Mouse (Mus musculus): ENCODE results near the gene Phyhipl.

Gene Phyhipl

GRCm38 (mm10) chr10:70631142-70631541 is 24.6 kb downstream of the Phyhipl start:
- DNase-seq = no peak

DNA sequence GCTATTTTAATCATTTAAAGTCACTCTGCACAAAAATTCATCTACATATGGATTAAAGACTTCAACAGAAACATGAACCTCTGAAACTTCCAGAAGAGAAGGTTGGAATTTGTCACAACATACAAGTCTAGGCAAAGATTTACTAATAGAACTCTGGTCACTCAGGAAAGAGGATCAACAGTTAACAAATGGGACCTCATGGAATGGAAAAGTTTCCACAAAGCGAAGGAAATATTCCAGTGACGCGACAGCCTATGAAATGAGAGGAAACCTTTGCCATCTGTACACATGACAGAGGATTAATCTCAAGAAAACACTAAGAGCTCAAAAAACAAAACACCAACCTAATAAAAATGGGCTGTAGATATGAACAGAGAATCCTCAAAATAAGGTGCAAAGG is 32.3 kb downstream of the Phyhipl start:
- DNase-seq = no peak

- no peak for DNase-seq
Measured at GRCm38 (mm10) chr10:70616377-70616776, 39.4 kb downstream of the Phyhipl start.

GRCm38 (mm10) chr10:70611633-70612032 is 44.1 kb downstream of the Phyhipl start:
- no peak for DNase-seq

- no peak for DNase-seq
Measured at GRCm38 (mm10) chr10:70599925-70600305, 55.9 kb downstream of the Phyhipl start.

- DNase-seq = peak; percentile 3
Measured at GRCm38 (mm10) chr10:70599126-70599924, 56.4 kb downstream of the Phyhipl start.

DNA sequence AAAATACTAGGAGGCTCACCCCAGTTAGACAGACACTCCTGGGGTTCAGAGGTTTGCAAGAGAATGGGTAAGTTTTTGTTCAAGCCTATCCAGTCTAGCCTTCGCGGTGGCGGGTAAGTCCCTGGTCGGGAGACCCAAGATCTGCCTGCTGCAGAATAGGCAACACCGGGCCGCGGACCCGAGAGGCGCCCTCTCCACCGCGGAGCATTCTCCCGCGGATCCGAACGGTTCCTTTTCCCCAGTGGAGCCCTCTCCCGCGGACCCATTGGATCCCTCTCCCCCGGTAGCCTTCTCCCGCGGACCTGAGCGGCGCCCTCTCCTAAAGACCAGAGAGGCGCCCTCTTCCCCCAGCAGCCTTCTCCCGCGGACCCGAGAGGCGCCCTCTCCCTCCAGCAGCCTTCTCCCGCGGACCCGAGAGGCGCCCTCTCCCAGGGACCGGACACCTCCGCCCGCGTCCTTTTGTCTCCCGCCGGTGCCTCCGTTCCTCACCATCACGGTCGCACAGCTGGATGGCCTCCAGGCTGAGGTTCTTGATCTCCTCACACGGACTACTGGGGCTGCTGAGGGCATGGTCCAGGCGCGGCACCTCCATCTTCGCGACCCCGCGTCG is 57.1 kb downstream of the Phyhipl start:
- peak in 1 of 2 experiments; percentile 1 for DNase-seq

DNA sequence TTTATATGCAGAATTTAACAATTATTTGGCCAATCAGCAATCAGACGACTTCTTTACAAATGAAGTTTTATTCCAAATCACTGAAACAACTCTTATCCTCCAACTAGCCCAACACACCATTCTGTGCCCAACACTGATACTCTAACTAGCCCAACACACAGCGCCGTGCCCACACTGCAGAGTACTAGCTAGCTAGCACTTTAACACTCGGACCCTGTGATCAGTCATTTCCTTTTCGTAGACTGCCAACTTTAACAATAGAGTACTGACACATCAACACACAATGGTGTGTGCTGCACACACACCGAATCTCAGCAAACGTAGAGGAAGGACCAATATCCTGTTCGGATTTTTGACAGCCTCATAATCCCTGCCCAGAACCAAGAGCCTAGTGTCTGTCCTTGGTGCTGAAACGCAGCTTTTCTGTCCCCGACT is 57.7 kb downstream of the Phyhipl start:
- no peak for DNase-seq

- DNase-seq = no peak
Measured at GRCm38 (mm10) chr10:70594007-70594406, 61.8 kb downstream of the Phyhipl start.

- no peak for DNase-seq
Measured at GRCm38 (mm10) chr10:70586876-70587405, 68.8 kb downstream of the Phyhipl start.

DNA sequence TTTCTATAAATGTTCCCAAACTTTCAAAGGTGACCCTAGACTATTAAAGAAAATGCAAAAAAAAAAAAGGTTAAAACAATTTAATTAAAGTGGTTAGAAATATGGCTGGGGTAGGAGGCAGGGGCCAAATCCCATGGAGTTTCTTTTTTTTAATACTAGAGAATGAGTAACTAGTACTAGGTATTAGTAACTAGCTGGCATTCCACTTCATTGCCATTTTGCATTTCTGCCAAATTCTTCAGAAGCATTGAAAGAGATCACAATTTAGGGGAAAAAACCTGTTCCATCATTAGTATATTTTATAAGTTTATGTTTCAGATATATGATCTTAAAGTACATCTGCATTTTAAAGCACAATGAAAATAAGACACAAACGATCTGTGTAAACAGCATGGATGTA is 71.6 kb downstream of the Phyhipl start:
- DNase-seq = no peak

- no peak for DNase-seq
Measured at GRCm38 (mm10) chr10:70581556-70582211, 74.1 kb downstream of the Phyhipl start.

- DNase-seq = no peak
Measured at GRCm38 (mm10) chr10:70563636-70564035, 92.1 kb downstream of the Phyhipl start.

DNA sequence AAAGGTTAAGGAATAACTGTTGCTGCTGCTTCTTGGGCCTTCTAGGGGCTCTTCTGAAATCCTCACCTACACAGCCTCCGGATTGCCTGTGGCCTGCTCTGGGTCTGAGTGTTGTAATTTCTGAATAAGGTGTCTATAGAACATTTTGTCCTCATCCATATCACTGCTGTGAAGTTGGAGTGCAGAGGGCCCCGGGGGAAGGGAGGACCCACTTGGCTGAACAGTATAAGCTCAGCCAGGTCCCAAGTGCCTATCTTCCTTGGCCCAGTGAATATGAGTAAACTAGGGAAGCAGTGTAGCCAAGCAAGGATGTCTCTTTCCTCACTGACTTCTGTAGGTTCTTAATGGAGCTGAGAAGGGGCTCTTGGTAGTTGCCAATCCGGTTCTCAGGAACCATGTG is 103.2 kb downstream of the Phyhipl start:
- no peak for DNase-seq

DNA sequence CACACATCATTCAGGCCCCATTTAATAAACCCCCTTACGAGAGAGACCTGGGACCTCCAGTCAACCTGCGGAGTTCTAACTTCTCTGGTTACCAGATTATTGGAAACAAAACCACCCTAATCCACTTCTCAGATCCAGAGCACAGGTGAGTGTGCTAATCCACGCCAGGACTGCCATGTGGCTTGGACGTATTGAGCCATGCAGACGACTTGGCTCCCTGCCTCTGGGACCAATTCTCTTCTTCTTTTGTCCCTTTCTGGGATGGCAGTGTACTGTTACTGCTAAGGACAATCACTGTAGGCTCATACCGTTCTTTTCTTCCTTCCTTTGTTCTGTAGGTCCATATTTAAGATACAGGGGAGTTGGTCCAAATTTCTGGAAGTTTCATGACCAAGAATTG is 112.9 kb downstream of the Phyhipl start:
- DNase-seq = no peak

DNA sequence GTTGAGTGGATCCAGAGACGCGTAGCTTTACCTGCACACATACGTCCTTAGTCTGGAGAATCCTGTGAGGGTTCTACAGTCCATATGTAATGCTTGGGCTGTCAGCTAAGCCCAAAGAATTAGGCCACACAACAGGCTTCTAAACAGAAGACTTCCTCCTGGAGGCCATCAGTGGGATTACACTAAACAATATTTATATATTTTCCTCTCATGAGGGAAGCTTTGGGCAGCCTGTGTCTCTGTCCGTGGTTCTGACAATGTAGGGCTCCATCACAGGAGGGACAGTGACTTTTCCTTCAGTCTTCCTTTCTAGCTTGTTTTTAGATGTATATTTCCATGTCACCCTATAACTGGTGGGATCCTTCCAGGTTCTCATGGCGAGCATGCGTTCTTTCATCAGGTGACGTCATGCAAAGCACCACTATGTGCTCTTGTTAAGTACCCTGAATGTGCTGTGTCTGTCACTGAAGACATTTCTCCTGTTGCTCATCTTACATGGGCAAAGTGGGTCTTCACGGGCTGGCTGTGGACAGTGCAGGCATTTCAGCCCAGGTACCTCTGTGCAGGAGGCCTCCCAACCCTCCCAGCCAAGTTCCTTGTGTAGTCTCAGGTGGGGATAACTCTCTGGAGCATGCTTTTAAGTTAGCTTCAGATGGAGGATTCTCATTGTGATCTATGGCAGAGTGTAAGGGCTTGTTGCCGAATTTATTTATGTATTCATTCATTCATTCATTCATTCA is 115.1 kb downstream of the Phyhipl start:
- no peak for DNase-seq

DNA sequence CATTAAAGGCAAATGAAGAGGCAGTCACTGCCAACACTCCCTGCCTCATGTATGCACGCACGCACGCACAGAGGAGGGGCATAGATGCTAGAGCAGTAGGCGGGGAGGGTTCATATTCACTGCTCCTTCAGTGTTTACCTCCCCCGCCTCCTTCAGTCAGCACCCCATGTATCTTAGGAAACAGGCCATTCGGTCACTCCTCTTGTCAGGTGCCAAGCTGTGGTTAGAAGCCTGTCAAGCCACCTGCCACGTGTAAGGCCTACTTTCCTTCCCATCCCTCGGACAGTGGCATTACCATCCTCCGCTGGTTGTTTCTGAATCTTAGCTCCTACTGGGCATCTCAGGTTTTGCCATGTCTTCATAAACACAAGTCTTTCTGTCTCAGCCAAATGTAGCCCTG is 116.5 kb downstream of the Phyhipl start:
- DNase-seq = no peak

DNA sequence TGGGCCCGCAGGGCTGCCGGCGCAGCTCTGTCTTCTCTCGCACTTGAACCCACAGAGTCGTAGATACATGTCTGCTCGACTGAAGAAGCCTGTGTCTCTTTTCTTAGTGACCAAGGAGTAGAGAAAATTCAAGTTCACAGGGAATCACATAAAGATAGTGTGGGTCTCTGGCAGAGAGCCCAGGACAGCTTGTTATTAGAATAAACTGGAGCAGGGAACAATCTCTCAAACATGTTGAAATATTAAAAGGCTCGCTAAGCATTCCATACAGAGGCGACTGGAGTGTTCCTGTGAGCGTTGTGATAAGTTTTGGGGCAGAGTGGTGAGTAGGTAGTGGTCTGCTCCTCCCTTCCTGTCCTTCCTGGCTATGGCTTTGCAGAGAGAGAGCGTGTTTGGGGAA is 118.1 kb downstream of the Phyhipl start:
- DNase-seq = no peak

DNA sequence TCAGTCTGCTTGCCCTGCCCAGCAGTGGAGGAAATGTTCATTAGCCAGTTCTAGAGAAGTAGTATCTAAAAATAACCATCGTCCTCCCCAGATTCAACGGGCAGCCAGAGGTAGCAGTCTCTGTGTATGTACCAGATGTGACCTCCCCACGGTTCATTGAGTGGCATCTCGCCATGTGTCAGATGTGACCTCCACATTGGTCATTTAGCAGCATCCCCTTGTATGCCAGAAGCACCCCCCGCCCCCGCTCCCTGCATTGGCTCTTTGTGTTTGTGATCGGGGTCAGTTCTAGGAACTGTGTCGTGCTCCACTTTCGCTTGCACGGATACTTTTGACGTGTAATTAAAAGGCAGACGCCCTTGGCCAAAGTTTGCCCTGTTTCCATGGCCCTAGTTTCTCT is 120.4 kb downstream of the Phyhipl start:
- DNase-seq = no peak

- no peak for DNase-seq
Measured at GRCm38 (mm10) chr10:70534571-70534970, 121.2 kb downstream of the Phyhipl start.

DNA sequence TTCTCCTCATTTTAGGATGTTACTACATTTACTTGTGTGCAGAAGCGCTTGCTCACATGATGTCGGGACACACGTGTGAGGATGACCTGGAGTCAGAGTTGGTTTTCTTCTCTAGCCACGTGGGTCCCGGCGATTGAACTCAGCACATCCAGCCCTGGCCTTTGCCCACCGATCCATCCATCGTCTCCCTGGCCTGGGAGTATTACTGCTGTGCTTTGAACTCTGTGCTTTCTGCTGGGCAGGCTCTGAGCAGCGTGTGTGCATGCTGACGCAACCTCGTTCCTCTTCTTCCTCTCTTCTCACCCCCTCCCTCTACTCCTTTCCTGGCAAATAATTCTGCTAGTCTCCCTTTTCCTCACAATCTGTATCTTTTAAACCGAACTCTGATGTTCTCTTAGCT is 121.8 kb downstream of the Phyhipl start:
- no peak for DNase-seq

GRCm38 (mm10) chr10:70533301-70533781 is 122.4 kb downstream of the Phyhipl start:
- no peak for DNase-seq

GRCm38 (mm10) chr10:70532249-70532648 is 123.5 kb downstream of the Phyhipl start:
- no peak for DNase-seq
